Mouse (Mus musculus) heart, postnatal 0 days (tissue): Measurements from ENCODE around the gene Ppp1r15b. TPM values are rescaled to one million over a fixed set of nuclear protein-coding genes. Genes with fewer than 3 reads are reported as not detected.
A peak's percentile ranks its signal among the peaks of the same experiment; 100 is the strongest.

Source experiments
- ATAC-seq: fragments of 200-750 bp; cut with Nextera tagmentation; 2 replicates; pipeline ENCODE4 v1.8.0; 2017; ENCODE audit warnings: low read depth, moderate number of reproducible peaks, moderate library complexity; ENCODE audit not compliant: insufficient read depth
- DNase-seq: peaks from one replicate; pipeline ENCODE4 v3.0.0-alpha.2; 2016; ENCODE audit warnings: low spot score
- H3K27ac ChIP-seq: fragments of 300-500 bp; sonication (generic); 2 replicates; pipeline ENCODE4 v1.5.1; 2014; ENCODE audit warnings: low read depth, mild to moderate bottlenecking
- H3K27me3 ChIP-seq: fragments of 300-500 bp; sonication (generic); 2 replicates; pipeline ENCODE4 v1.6.1; 2014; ENCODE audit warnings: low read length, mixed read lengths; ENCODE audit not compliant: control insufficient read depth, insufficient read depth
- H3K36me3 ChIP-seq: fragments of 300-500 bp; sonication (generic); replicated peaks from 2 replicates; pipeline ENCODE4 v1.6.1; 2014; ENCODE audit warnings: low read length, mixed read lengths; ENCODE audit not compliant: control insufficient read depth, insufficient read depth
- H3K4me1 ChIP-seq: fragments of 300-500 bp; sonication (generic); 2 replicates; pipeline ENCODE4 v1.6.1; 2014; ENCODE audit warnings: antibody characterized with exemption; ENCODE audit not compliant: control insufficient read depth, insufficient read depth
- H3K4me2 ChIP-seq: fragments of 300-500 bp; sonication (generic); 2 replicates; pipeline ENCODE4 v1.6.1; 2014; ENCODE audit warnings: low read depth, mild to moderate bottlenecking, low read length, moderate library complexity
- H3K4me3 ChIP-seq: fragments of 300-500 bp; sonication (generic); 2 replicates; pipeline ENCODE4 v1.5.1; 2014; ENCODE audit warnings: low read depth, low read length
- H3K9ac ChIP-seq: fragments of 300-500 bp; sonication (generic); replicated peaks from 2 replicates; pipeline ENCODE4 v1.6.1; 2014; ENCODE audit warnings: low read depth, low read length, mixed read lengths
- H3K9me3 ChIP-seq: fragments of 300-500 bp; sonication (generic); replicated peaks from 2 replicates; pipeline ENCODE4 v1.6.1; 2016; ENCODE audit warnings: low read length; ENCODE audit not compliant: control insufficient read depth
- CTCF ChIP-seq: IDR thresholded peaks from 2 replicates; pipeline ENCODE4 v1.5.1; 2016; ENCODE audit warnings: antibody characterized with exemption, control low read depth, low read depth
- EP300 ChIP-seq: IDR thresholded peaks from 2 replicates; pipeline ENCODE4 v1.6.1; 2016; ENCODE audit warnings: antibody characterized with exemption, low read depth
- WGBS: fragments of 180-500 bp; shearing (Covaris S2); extraction: QIAGEN DNeasy Blood & Tissue Kit; methylation state at CpG from one replicate; pipeline ENCODE4 v1.1.7; 2014; 5-methylcytosine and 5-hydroxymethylcytosine counted together
- polyA plus RNA-seq: library from polyadenylated mRNA; unstranded; fragments of >200 nt; fragmentation: Nextera tagmentation; extraction: Ambion mirVana; gene quantifications from 2 replicates; pipeline ENCODE4 v1.2.1, GENCODE M21; 2015
- total RNA-seq: library from RNA; depleted of rRNA; stranded (reverse); fragments of >200 nt; gene quantifications from 2 replicates; pipeline ENCODE4 v1.2.3, GENCODE M21; 2014; ENCODE audit warnings: low replicate concordance

Gene Ppp1r15b
- total and polyA plus RNA-seq, 2 experiments from 2014 or later = 12.2 to 24.4 TPM

DNA sequence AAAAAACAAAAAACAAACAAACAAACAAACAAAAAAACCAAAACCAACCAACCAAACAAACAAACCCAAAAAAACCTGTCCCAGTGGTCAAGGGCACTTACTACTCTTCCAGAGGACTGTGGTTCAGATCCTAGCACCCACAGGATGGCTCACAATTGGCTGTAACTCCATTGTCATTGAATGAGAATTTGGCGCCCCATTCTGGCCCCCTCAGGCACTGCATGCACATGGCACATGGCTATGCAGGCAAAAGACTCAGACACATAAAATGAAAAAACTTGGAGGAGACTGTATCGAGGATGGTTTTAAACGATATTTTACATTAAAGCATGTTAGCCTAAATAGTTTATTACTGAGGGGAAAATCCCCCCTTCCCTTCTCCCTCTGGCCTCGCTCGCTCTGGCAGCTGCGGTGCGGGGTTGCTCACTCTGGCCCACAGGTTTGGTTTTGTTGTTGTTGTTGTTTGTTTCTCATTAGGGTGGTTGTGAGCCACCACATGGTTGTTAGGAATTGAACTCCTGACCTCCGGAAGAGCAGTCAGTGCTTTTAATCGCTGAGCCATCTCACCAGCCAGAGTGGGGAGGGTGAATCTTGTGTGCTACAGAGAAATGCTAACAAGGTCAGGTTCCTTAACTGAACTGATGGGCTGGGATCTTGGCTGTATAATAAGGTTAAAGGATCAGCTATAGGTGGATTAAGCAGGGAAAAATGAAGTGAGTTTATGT, 5.1 kb upstream of the Ppp1r15b start:
- no peak for DNase-seq
- TF ChIP-seq EP300 (no peak), CTCF (no peak)
- ATAC-seq = no peak
- Histone ChIP-seq H3K36me3 (no peaks in the 10 kb centered on the region), H3K9ac (no peak overlapping the region), H3K9me3 (no peaks in the 10 kb centered on the region), H3K4me3 (no peak overlapping the region), H3K27ac (no peak overlapping the region), H3K4me2 (no peak overlapping the region), H3K4me1 (no peaks in the 10 kb centered on the region), H3K27me3 (no peaks in the 10 kb centered on the region)
- WGBS = 88% methylated on average over 9 of the region's 9 CpGs

DNA sequence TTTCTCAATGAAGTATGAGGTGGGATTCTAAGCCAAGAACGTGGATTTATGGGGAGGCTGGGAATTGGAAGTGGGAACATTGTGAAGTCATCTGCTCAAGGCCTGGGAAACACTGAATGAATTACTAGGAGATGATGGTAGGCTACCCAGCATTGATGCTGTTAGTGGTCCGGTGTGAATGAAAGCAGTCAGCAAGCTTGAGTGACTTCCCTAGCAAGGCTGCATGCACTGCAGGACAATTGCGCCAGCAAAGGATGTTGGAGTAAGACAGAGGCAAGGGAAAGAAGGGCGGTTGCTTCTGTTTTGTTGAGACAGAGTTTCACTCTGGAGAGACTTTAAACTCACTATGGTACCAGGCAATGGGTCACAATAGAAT, 4.6 kb upstream of the Ppp1r15b start:
- no peak for ATAC-seq
- Histone ChIP-seq H3K9me3 (no peaks in the 10 kb centered on the region), H3K9ac (no peak overlapping the region), H3K36me3 (no peaks in the 10 kb centered on the region), H3K27ac (no peak overlapping the region), H3K4me3 (no peak overlapping the region), H3K4me1 (no peaks in the 10 kb centered on the region), H3K27me3 (no peaks in the 10 kb centered on the region), H3K4me2 (no peak overlapping the region)
- WGBS = 71% methylated on average over 4 of the region's 4 CpGs
- TF ChIP-seq EP300 (no peak), CTCF (no peak)
- no peak for DNase-seq

GRCm38 (mm10) chr1:133127328-133127727, 3.6 kb upstream of the Ppp1r15b start:
- H3K4me3 ChIP-seq = no peak overlapping the region

GRCm38 (mm10) chr1:133129471-133130221, 1.3 kb upstream of the Ppp1r15b start:
- Histone ChIP-seq H3K27me3 (no peaks in the 10 kb centered on the region), H3K27ac (peak overlapping the region; percentile 94; the same call in 1 of the 2 replicates), H3K4me3 (no peak overlapping the region), H3K4me2 (no peak overlapping the region), H3K9ac (no peak overlapping the region), H3K36me3 (no peaks in the 10 kb centered on the region), H3K4me1 (0 out of 2 replicates have a peak, but pooled peaks cover 4% of the 10 kb centered on the region), H3K9me3 (no peaks in the 10 kb centered on the region)
- ATAC-seq = no peak
- 45% methylated on average over 16 of the region's 16 CpGs for WGBS
- DNase-seq = no peak
- TF ChIP-seq CTCF (no peak), EP300 (no peak)

More at GRCm38 (mm10) chr1:133127328-133127727, 3.6 kb upstream of the Ppp1r15b start:
- no peaks in the 10 kb centered on the region for H3K4me1 ChIP-seq
- TF ChIP-seq CTCF (no peak), EP300 (no peak)
- H3K36me3 ChIP-seq = no peaks in the 10 kb centered on the region
- DNase-seq (no peak), ATAC-seq (no peak)
- WGBS = 49% methylated on average over 9 of the region's 9 CpGs
- H3K27ac ChIP-seq = no peak overlapping the region
- no peak overlapping the region for H3K9ac ChIP-seq
- H3K27me3 ChIP-seq = no peaks in the 10 kb centered on the region
- H3K9me3 ChIP-seq = no peaks in the 10 kb centered on the region
- no peak overlapping the region for H3K4me2 ChIP-seq

DNA sequence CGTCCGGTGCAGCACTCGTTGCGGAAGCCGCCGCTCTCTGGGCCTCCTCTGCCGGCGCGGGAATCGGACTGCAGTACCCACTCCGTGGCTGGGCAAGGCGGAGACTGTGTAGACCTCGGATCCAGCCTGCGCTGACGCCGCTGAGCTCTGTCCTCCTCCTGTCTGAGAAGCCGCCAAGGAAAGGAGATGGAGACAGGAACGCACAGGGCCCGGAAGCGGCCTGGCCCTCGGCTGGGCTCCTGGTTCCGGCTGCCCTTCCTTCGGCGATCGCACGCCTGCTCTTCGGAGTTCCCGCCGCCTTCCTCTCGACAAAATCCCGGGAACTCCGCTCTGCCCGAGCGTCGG, 590 bp downstream of the Ppp1r15b start:
- 0 out of 2 replicates have a peak, but pooled peaks cover 14% of the 10 kb centered on the region for H3K4me1 ChIP-seq
- H3K4me2 ChIP-seq = peak overlapping the region; percentile 92
- no peaks in the 10 kb centered on the region for H3K9me3 ChIP-seq
- H3K9ac ChIP-seq = peak overlapping the region; percentile 78
- no peaks in the 10 kb centered on the region for H3K27me3 ChIP-seq
- ATAC-seq (no peak), DNase-seq (no peak)
- WGBS = 0% methylated on average over 35 of the region's 35 CpGs
- peak overlapping the region; percentile 73 for H3K4me3 ChIP-seq
- H3K36me3 ChIP-seq = peaks cover 4% of the 10 kb centered on the region
- TF ChIP-seq EP300 (no peak), CTCF (no peak)
- H3K27ac ChIP-seq = peak overlapping the region; percentile 94

- peak overlapping the region; percentile 73 for H3K4me3 ChIP-seq
- H3K9me3 ChIP-seq = no peaks in the 10 kb centered on the region
- peak overlapping the region; percentile 94 for H3K27ac ChIP-seq
- peaks cover 8% of the 10 kb centered on the region for H3K36me3 ChIP-seq
- TF ChIP-seq CTCF = no peak
- no peak for TF ChIP-seq EP300
- no peaks in the 10 kb centered on the region for H3K27me3 ChIP-seq
- peak overlapping the region; percentile 78 for H3K9ac ChIP-seq
- 0 out of 2 replicates have a peak, but pooled peaks cover 14% of the 10 kb centered on the region for H3K4me1 ChIP-seq
- no peak for ATAC-seq
- no peak for DNase-seq
- H3K4me2 ChIP-seq = peak overlapping the region; percentile 92
- under 1% methylated on average over 11 of the region's 11 CpGs for WGBS
Observed at GRCm38 (mm10) chr1:133131936-133132335, 993 bp downstream of the Ppp1r15b start.
